Mouse (Mus musculus): Measurements from ENCODE around the gene Il12a. TPM values are rescaled to one million over a fixed set of nuclear protein-coding genes. Genes with fewer than 3 reads are reported as not detected.

Gene Il12a
- polyA plus RNA-seq (2012; rRNA removed) = 0.53 and 0.74 TPM in 2 replicates

DNA sequence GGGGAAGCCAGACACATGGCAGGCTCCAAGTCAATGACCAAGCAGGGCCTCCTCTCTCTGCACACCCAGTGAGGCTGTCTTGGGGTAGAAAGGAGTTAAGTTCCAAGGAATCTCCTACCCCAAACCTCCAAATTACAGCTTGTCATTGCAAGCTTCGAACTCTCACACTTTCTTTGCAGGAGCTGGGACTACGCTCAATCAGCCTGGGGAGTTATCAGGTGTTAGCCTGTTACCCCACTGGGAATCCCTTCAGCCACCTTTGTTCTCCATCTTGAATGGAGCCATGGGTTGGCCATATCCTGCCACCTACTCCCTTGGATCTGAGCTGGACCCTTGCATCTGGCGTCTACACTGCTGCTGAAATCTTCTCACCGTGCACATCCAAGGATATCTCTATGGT, at the start of gene Il12a:
Gene Il12a (plus strand): TSS at position 301 of the 400 bp plus-strand sequence.
- WGBS = 92% methylated on average over 4 of the region's 4 CpGs
- DNase-seq (ENCODE audit: low read depth, low spot score) = no peak

GRCm38 (mm10) chr3:68642935-68643334, 47.5 kb upstream of the Il12a start:
- WGBS = 78% methylated on average over 7 of the region's 7 CpGs
- DNase-seq (ENCODE audit: low read depth, low spot score) = no peak

DNA sequence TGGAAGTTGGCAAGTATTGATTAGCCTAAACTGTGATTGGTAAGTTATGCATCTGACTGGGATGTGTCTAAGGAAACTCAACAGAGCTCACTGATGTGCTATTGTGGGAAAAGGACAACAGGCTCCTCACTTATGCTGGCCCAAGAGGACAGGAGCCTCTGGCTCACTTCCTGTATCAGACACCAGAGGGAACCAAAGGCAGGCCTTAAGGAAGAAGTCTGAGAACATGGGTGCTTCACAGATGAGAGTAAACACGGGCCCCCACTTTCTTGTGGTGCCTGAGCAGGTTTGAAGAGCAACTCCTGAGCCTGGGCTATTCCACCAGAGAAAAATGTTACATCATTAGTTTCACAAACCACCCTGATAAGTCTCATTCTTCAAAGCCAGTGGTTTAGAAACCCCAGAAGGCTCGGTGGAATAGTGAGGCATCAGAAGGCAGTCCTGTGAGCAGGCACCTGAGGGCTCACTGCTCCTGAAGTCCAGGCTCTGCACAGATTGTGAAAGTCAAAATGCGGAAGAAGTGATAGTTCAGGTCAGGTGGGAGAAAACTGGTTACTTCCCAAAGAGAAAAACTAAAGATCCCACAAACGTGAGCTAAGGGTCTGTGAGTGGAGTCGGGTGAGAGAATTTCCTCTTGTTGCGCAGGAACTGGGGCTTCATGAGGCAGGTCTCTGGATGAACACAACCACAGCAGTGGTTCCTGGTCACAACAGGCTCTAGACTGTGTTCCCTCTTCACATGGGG, 43.9 kb upstream of the Il12a start:
- no peak for DNase-seq (ENCODE audit: low read depth, low spot score)
- WGBS = 74% methylated on average over 6 of the region's 6 CpGs

DNA sequence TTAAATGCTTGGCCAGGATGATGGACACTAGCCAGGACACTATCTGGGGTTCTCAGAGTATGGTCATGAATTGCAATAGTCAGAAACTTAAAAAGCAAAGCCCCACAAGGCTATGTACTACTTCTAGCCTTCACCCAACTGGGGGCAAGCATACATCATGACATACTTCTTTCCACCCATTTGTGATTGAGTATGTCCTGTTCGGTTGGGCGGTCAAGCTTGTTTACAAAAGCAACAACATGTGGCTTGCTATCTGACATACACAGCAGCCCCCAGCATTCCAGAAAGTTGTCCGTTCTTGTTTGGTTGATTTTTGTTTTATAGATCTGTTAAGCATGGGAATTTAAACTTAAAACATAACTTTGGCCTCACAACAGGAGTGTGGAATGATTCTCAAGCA, 43.2 kb upstream of the Il12a start:
- no peak for DNase-seq (ENCODE audit: low read depth, low spot score)
- 67% methylated on average over 3 of the region's 3 CpGs for WGBS

DNA sequence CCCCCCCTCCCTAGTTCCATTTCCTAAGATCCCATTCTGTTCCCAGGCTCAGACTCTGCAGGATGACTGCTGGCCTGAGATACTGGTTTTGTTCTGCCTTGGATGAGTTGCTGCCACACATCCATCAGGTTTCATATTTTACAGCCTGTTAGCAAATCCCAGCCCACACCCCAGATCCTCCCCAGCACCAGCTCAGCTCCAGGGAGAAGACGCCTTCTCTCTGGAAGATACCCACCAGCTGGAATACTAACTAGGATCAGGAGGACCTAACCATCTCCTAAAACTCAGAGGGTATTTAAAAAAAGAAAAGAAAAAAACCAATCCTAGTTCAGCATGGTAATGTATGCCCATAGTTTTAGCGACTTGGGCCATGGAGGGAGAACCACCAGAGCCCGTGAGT, 40.2 kb upstream of the Il12a start:
- DNase-seq (ENCODE audit: low read depth, low spot score) = no peak
- WGBS = 87% methylated on average over 3 of the region's 3 CpGs

- DNase-seq (ENCODE audit: low read depth, low spot score) = no peak
- WGBS = 77% methylated on average over 4 of the region's 4 CpGs
These were observed 33.7 kb upstream of the Il12a start for GRCm38 (mm10) chr3:68656607-68657352.

DNA sequence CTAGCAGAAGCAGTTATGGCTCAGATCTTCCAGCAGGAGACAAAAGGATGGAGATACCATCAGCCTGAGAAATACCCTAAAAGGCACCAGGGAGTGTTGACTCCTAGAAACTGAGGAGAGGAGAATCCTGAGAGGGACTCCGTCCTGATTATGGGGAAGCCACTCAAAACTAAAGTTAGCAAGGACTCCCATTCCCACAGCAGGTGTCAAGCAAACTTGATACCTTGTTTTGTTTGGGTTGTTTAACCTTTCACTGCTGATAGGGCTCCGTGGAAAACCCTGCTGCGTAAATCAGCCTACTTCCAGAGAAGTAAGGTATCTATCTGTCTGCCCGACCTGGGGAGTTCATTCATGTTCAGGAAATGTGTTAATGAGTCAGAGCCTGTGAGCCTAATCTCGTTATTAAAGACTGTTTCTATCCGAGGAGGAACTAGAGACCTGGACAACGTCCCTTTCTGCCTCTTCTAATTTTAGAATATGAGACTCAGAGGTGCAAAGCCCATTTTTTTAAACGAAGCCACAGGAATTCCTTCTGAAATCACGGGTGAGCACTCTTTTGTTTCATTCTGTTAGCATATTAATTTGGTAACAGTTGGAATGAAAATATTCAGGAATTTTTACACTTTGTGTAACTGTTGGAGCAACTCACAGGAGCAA, 32.7 kb upstream of the Il12a start:
- no peak for DNase-seq (ENCODE audit: low read depth, low spot score)
- 28% methylated on average over 9 of the region's 9 CpGs for WGBS

GRCm38 (mm10) chr3:68659996-68660395, 30.4 kb upstream of the Il12a start:
- WGBS = 95% methylated on average over 6 of the region's 6 CpGs
- no peak for DNase-seq (ENCODE audit: low read depth, low spot score)

DNA sequence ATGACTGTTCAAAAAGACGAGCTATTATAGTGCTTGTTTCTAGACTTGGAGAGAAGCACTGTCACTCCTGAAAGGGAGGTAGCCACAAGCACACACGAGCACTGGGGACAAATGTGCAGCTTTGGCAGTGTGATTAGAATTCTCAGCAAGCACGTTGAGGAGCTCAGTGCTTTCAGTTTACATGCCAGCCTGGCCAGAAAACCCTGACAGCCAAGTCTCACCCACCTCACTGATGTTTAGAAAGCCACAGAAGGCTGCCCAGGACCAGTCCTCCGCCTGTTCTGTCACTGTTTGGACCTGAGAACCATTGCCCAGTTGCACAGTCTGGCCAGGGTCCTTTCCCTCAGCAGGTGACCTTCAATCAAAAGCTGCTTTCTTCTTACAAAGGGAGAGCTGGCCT, 29.9 kb upstream of the Il12a start:
- 59% methylated on average over 4 of the region's 4 CpGs for WGBS

GRCm38 (mm10) chr3:68662386-68662785, 28.1 kb upstream of the Il12a start:
- no peak for DNase-seq (ENCODE audit: low read depth, low spot score)
- 69% methylated on average over 5 of the region's 5 CpGs for WGBS

More for the DNA sequence above, 29.9 kb upstream of the Il12a start:
- no peak for DNase-seq (ENCODE audit: low read depth, low spot score)

GRCm38 (mm10) chr3:68664337-68664736, 26.1 kb upstream of the Il12a start:
- DNase-seq (ENCODE audit: low read depth, low spot score) = no peak
- WGBS = 87% methylated on average over 6 of the region's 6 CpGs

GRCm38 (mm10) chr3:68666377-68666776, 24.1 kb upstream of the Il12a start:
- DNase-seq (ENCODE audit: low read depth, low spot score) = no peak
- WGBS = 87% methylated on average over 7 of the region's 7 CpGs

DNA sequence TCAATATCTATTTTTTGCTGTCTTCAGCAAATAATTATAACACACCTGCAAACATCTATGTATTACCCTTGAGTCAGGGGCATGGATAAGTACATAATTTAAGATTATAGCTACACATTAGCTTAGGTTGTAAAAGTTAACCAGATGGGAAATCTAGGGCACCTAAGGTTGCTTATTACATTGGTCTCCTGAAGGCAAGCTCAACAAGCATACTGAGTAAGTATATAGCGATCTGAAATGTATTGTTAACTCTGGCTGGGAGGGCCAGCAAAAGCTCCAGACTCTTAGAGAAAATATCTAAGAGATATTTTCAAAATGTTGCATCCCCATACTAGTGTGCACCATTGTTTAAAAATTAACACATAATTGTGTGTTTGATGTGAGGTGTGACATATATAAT, 22.6 kb upstream of the Il12a start:
- WGBS = 75% methylated on average over 1 of the region's 1 CpGs
- no peak for DNase-seq (ENCODE audit: low read depth, low spot score)

DNA sequence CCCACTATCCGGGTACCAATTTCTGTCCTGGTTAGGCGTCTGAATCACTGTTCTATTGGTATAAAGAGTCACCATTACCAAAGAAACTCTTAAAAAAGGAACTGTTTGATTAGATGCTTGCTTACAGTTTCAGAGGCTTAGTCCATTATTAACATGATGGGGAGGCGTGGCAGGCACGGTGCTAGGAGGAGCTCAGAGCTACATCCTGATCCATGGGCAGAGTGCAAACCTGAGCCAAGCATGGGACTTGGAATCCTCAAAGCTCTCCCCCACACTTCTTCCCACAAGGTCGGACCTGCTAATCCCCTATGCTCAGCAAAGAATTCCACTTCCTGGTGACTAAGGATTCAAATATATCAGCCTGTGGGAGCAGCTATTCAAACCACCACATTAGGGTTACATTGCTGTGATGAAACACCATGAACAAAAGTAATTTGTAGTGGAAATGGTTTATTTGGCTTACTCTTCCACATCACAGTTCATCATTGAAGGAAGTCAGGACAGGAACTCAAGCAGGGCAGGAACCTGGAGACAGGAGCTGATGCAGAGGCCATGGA, 20.9 kb upstream of the Il12a start:
- WGBS = 63% methylated on average over 5 of the region's 5 CpGs
- DNase-seq (ENCODE audit: low read depth, low spot score) = no peak

- 58% methylated on average over 2 of the region's 2 CpGs for WGBS
- no peak for DNase-seq (ENCODE audit: low read depth, low spot score)
These were observed 15.7 kb upstream of the Il12a start for GRCm38 (mm10) chr3:68674721-68675120.

DNA sequence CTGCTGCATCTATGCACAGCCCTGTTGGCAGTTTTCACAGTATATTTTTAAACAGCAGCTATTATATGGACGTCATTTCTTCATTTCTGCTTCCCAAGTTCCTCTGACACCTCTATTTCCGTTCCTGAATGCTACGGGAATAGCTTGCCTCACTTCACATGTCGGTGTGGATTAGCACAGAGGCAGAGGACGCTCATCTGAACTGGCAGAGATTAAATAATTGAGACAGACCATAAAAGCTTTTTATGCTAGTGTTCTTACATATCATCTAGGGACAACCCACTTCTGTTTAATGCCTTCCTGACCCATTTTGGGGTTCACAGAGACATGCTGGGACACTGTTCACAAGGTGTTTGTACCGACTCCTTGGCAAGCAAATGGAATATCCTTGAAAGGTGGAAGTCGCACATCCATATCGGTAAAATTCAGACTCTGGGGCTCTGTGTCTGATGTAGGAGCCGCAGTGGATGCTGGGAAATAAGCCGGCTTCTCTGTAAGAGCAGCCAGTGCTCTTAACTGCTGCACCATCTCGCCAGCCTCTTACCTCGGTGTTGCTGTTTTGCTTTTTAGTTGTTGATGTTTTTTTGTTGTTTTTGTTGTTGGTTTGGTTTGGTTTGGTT, 15.1 kb upstream of the Il12a start:
- 87% methylated on average over 12 of the region's 12 CpGs for WGBS
- no peak for DNase-seq (ENCODE audit: low read depth, low spot score)

DNA sequence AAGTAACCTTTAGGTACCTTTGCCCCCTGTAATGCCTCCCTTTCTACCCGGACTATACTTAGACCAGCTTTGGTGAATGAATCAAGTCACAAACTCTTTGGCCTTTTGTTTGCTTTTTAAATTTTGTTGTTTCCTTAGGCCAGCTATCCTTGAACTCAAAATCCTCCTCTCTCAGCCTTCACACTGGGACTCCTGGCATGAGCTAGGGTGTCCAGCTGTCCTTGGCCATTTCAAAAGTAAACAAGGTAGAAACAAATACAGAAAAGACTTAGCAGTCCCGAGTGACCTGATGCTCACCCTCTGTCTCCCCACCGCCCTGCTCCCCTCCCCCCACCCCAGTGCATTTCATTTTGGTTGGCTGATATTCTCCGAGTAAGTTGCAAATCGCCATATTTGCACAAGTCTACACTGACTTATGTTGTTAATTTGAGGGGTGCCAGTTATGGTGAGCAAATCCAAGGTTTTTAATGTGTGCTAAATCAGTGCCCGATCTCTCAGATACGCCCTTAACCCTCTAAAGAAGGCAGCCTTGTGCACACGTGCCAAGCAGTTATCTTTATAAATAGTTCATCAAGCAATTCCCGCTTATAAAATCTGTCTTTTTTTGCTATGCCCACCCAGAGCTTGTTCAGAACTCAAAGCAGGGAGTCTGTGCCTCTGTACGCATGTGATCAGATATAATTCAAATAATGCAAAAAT, 14.3 kb upstream of the Il12a start:
- 47% methylated on average over 10 of the region's 10 CpGs for WGBS
- no peak for DNase-seq (ENCODE audit: low read depth, low spot score)

DNA sequence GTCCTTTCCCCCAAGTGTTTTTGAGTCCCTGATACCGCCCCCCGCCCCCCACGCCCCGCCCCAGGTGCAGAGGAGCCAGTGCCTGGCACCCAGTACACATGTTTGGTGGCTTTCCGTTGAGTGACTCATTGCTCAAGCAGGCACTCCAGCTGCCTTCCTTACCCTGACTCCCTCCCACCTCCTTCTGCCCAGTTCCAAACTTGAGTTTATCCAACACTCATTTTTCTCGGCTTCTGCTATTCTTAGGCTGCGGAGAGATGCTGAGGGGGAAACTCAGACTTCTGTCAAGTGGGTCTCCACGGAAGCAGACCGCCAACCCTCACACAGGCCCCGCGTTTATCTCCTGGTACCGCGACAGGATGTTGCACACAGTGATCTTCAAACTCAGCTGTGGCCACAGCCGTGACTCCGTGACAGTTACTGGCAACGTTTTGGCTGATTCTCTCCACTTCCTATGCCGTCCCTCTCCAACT, 13.6 kb upstream of the Il12a start:
- no peak for DNase-seq (ENCODE audit: low read depth, low spot score)
- WGBS = 23% methylated on average over 17 of the region's 17 CpGs
